Mouse (Mus musculus) bone marrow macrophage, adult 2 months (primary cell): ENCODE results near the gene Ang4.

Experiments used
- CTCF ChIP-seq: IDR thresholded peaks from 2 replicates; pipeline ENCODE4 v1.5.1; 2012; ENCODE audit warnings: low read depth, mild to moderate bottlenecking, low read length, moderate library complexity
- POLR2A ChIP-seq: IDR thresholded peaks from 2 replicates; pipeline ENCODE4 v1.6.1; 2012; ENCODE audit warnings: mild to moderate bottlenecking, low read depth, low read length, borderline replicate concordance

GRCm38 (mm10) chr14:51799746-51800145, 26.4 kb upstream of the Ang4 start, which contains the start of gene AY358078:
- TF ChIP-seq POLR2A = no peak
- no peak for TF ChIP-seq CTCF
